In the genomic region with DNA sequence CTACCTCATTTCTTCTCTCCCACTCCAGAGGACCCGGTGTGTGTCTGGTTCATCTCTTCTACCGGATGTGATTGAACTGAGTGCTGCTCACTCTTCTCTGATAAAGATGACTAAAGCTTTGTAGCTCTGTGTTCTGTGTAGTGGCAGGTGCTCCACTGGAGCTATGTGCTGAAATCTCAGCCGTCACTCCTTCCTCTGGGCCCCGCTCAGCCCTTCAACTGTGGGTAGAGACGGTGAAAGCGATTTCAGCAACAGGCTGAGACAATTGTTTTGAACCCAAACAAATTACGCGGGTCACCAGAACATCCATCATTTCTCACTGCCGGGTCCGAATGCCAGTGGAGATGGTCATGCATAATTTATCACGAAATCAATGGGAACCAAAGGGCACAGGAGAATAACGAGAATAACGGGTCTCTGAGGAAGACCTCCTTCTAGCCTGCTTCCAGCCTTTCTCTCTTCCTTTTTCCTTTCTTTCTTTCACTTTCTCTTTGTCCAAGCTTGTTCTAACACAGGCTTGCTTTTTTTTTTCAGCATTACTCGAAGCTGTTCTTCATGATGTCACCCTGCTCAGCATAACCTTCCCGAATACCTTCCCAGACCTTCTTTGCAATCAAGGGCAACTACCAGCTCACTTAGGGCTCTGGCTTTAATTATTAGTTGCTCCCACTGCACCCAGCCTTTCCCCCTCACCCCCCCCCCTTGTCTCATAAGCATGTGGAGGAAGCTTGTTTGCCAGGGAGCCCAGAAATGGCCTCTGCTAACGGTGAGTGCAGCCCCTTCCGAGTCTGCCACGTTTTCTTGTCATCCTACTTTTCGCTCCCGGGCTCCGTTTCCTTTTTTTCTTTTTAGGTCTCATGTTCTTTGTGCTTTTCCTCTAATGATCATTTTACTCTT, we compare ENCODE assay signal across 7 mouse cellular contexts. TPM values are rescaled to one million over a fixed set of nuclear protein-coding genes. Genes with fewer than 3 reads are reported as not detected.
A peak's percentile ranks its signal among the peaks of the same experiment; 100 is the strongest.
DNase-seq lines count a peak whose midpoint lies in the region; ATAC-seq and TF ChIP-seq lines count a peak whose summit lies in the region.

No protein-coding gene starts in this region.

- H3K27ac ChIP-seq in thymus, adult 2 months (ENCODE audit: control insufficient read depth, insufficient read depth, low read length), result no peak overlapping the region
- peak overlapping the region; percentile 80 for H3K27ac ChIP-seq in forebrain, embryonic 10.5 days
- H3K27ac ChIP-seq in stomach, postnatal 0 days (replicated peaks), result no peak overlapping the region
- H3K27ac ChIP-seq in intestine, embryonic 16.5 days (ENCODE audit: low read length), result no peak overlapping the region

- no peaks in the 10 kb centered on the region for H3K27me3 ChIP-seq in thymus, adult 2 months (ENCODE audit: control insufficient read depth, insufficient read depth, low read length)
- H3K27me3 ChIP-seq in forebrain, embryonic 10.5 days (ENCODE audit: poor library complexity, severe bottlenecking), result peaks cover 33% of the 10 kb centered on the region
- H3K27me3 ChIP-seq in stomach, postnatal 0 days (ENCODE audit: control insufficient read depth, insufficient read depth, low read length), result no peaks in the 10 kb centered on the region
- no peaks in the 10 kb centered on the region for H3K27me3 ChIP-seq in intestine, embryonic 16.5 days (replicated peaks; ENCODE audit: control insufficient read depth, insufficient read depth, low read length)

- H3K9ac ChIP-seq in stomach, postnatal 0 days (ENCODE audit: low read length), result no peak overlapping the region; the same call in 1 of the 2 replicates
- no peak overlapping the region for H3K9ac ChIP-seq in intestine, embryonic 16.5 days (ENCODE audit: low read depth, low read length)

- TF ChIP-seq POLR2A in thymus, adult 2 months (IDR thresholded peaks at IDR 0.05; ENCODE audit: control insufficient read depth, extremely low read depth, insufficient read depth, low read length, poor library complexity), result no peak

- no peak for TF ChIP-seq EP300 in stomach, postnatal 0 days (optimal IDR thresholded peaks at IDR 0.05)

- peak; percentile 9 for DNase-seq in thymus, postnatal 14 days
- no peak for DNase-seq in thymus, adult 2 months
- peak; percentile 42 for DNase-seq in forebrain, embryonic 10.5 days (ENCODE audit: extremely low spot score, low spot score)
- peak; percentile 16 for DNase-seq in induced T-regulatory cell, adult 2 months (ENCODE audit: low read depth)
- no peak for DNase-seq in stomach, postnatal 0 days (ENCODE audit: low spot score)
- no peak for DNase-seq in lung, postnatal 25 days (ENCODE audit: low spot score)

- H3K4me2 ChIP-seq in stomach, postnatal 0 days (replicated peaks; ENCODE audit: low read depth), result 0 out of 2 replicates have a peak overlapping the region, but pooled peaks have one; percentile 14
- no peak overlapping the region for H3K4me2 ChIP-seq in intestine, embryonic 16.5 days (ENCODE audit: low read depth, low read length)

- no peaks in the 10 kb centered on the region for H3K36me3 ChIP-seq in thymus, adult 2 months (ENCODE audit: control insufficient read depth, insufficient read depth, low read length)
- H3K36me3 ChIP-seq in forebrain, embryonic 10.5 days (replicated peaks), result no peaks in the 10 kb centered on the region
- no peaks in the 10 kb centered on the region for H3K36me3 ChIP-seq in stomach, postnatal 0 days (ENCODE audit: control insufficient read depth, insufficient read depth, low read length)
- no peaks in the 10 kb centered on the region for H3K36me3 ChIP-seq in intestine, embryonic 16.5 days (ENCODE audit: control insufficient read depth, insufficient read depth, low read length)

- ATAC-seq in stomach, postnatal 0 days (ENCODE audit: low FRiP score, low TSS enrichment), result no peak
- ATAC-seq in intestine, embryonic 16.5 days, result no peak

- peaks cover 7% of the 10 kb centered on the region for H3K9me3 ChIP-seq in forebrain, embryonic 10.5 days
- no peaks in the 10 kb centered on the region for H3K9me3 ChIP-seq in stomach, postnatal 0 days (ENCODE audit: control insufficient read depth, low read length)
- H3K9me3 ChIP-seq in intestine, embryonic 16.5 days (ENCODE audit: control insufficient read depth, low read length), result no peaks in the 10 kb centered on the region

- 67% methylated on average over 21 of the region's 21 CpGs for WGBS in thymus, adult 2 months
- 51% methylated on average over 21 of the region's 21 CpGs for WGBS in forebrain, embryonic 10.5 days
- 65% methylated on average over 21 of the region's 21 CpGs for WGBS in stomach, postnatal 0 days
- WGBS in intestine, embryonic 16.5 days, result 66% methylated on average over 21 of the region's 21 CpGs

- no peak for TF ChIP-seq CTCF in thymus, adult 2 months (IDR thresholded peaks at IDR 0.05; ENCODE audit: borderline replicate concordance, control insufficient read depth, extremely low read depth, insufficient read depth, low read length, poor library complexity)
- no peak for TF ChIP-seq CTCF in stomach, postnatal 0 days (IDR thresholded peaks at IDR 0.05; ENCODE audit: low read depth)

- H3K4me3 ChIP-seq in thymus, adult 2 months (ENCODE audit: control insufficient read depth, insufficient read depth, low read length), result no peak overlapping the region
- H3K4me3 ChIP-seq in forebrain, embryonic 10.5 days, result peak overlapping the region; percentile 8; the same call in 1 of the 2 replicates
- H3K4me3 ChIP-seq in stomach, postnatal 0 days (ENCODE audit: low read depth, low read length), result peak overlapping the region; percentile 12; the same call in 1 of the 2 replicates
- no peak overlapping the region for H3K4me3 ChIP-seq in intestine, embryonic 16.5 days (ENCODE audit: low read length)

- H3K4me1 ChIP-seq in thymus, adult 2 months (replicated peaks; ENCODE audit: control insufficient read depth, insufficient read depth, low read length), result 0 out of 2 replicates have a peak, but pooled peaks cover 2% of the 10 kb centered on the region
- peaks cover 74% of the 10 kb centered on the region for H3K4me1 ChIP-seq in forebrain, embryonic 10.5 days
- 0 out of 2 replicates have a peak, but pooled peaks cover 2% of the 10 kb centered on the region for H3K4me1 ChIP-seq in stomach, postnatal 0 days (replicated peaks; ENCODE audit: control insufficient read depth, insufficient read depth)
- H3K4me1 ChIP-seq in intestine, embryonic 16.5 days (ENCODE audit: control insufficient read depth, insufficient read depth, low read length), result peaks cover 6% of the 10 kb centered on the region

RNA-seq across cellular contexts. Expression of a gene that starts 27.1 kb away (rescaled TPM):
- 164 and 317 TPM in 2 replicates for polyA plus RNA-seq in thymus, adult 2 months (2012; rRNA removed)
- polyA plus RNA-seq in forebrain, embryonic 10.5 days (2016; fragmentation: Nextera tagmentation; extraction: Ambion mirVana), result 72.5 and 73.2 TPM in 2 replicates
- polyA plus RNA-seq in stomach, postnatal 0 days (2015; fragmentation: Nextera tagmentation; extraction: Ambion mirVana), result 55.9 and 57.6 TPM in 2 replicates
- polyA plus RNA-seq in intestine, embryonic 16.5 days (2015; fragmentation: Nextera tagmentation; extraction: Ambion mirVana), result 48.2 and 49.1 TPM in 2 replicates

Comparison
In these comparisons a context has a peak if more than half of its experiments do, and no peak if none do; other contexts are left out.
1. DNase-seq: peak in thymus, postnatal 14 days (single experiment), forebrain, embryonic 10.5 days (single experiment) and induced T-regulatory cell, adult 2 months (single experiment); none in thymus, adult 2 months (single experiment), stomach, postnatal 0 days (single experiment) and lung, postnatal 25 days (single experiment).
2. H3K4me3 ChIP-seq: peak in forebrain, embryonic 10.5 days (single experiment) and stomach, postnatal 0 days (single experiment); none in thymus, adult 2 months (single experiment) and intestine, embryonic 16.5 days (single experiment).